Mouse (Mus musculus) brain, adult 2 months (tissue): ENCODE results near the gene Actr3.
A peak's percentile ranks its signal among the peaks of the same experiment; 100 is the strongest.

ENCODE experiments used
- DNase-seq: peaks from one replicate; pipeline ENCODE4 v3.0.0; 2011; ENCODE audit warnings: low read depth, low spot score

The Actr3 gene

DNA sequence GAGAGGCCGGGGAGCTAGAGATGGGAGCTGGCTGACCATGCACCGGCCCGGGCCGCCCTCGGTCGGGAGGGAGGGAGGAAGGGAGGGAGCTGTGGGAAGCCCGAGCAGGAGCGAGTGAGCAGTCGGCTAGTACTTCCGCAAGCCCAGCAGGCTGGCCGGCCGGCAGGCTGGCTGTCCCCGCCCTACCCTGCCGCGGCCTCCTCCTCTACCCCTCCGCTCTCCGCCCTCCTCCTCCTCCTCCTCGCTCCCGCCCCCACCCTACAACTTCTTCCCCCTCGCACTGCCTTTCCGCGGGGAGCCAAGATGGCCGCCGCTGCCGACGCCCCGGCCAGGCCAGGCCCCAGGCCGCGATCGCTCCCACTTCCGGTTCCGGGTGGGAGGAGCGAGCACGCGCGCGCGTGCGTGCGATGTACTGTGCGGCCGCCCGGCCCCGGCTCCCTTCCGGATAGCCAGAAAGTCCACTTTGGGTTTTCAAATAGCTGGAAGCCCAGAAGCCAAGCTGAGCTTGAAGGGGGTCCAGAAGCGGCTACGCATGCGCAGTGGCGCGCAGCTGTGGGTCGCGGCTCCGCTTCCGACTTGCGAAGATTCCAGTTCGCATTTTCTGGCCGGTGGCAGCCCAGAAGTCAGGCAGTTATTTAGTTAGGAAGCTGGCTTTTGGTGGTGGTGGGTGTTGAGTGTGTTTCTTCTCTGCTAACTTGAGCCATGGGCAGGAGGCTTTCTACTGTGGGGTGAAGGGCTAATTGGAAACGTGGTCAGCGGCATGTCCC is at the start of gene Actr3:
TSS of gene Actr3 (minus strand) at position 359 of the 767 bp plus-strand sequence.
- DNase-seq, result peak; percentile 100

DNA sequence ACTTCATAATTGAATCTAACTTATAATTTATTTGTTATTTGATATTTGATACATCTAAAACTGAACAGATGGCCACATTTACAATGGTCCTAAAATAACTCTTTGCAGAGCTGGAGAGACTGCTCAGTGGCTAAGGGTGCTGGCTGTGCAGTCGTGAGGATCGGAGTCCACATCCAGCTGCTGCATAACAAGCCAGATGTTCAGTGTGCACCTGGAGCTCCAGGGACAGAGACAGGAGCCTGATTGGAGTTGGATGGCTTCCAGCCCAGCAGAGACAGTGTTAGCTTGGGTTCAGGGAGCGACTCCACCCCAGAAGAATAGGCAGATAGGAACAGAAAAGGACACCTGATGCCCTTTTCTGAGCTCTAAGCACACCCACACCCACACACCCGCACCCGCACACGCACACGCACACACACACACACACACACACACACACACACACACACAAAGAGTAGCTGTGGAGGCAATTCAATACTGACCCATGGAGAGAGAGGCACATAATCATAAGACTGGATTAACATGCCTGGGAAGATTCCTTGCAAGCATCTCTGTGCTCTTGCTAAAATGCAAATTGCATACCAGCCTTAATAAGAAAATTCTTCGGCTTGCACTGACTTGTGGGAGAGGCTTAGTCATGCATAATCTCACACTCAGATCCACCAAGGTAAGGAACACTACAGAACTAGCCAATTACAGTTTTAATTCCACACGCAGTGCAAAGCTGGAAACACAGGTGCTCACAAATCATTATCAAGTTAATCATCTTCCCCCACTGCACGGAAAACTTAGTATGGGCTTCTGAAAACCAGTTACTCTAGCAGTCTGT is 47.1 kb upstream of the Actr3 start:
- peak; percentile 58 for DNase-seq

DNA sequence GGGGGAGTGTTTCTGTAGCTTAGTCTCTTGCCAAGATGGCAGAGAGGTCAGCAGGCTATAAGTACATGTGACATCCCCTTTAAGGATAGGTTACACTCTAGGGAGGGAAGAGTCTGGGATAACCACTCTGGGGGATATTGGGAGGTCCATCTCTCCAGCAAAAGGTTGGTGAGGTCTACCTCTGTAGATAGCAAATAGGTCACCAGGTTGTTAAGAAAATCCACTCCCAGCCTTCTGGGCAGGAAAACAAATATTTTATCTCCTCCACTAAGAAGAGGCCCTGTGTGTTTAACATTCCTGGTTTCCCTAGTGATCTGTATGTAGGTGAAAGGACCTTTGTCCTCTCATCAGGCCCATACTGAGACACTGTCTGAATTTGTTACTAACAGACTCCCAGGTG is 46.3 kb upstream of the Actr3 start:
- peak; percentile 11 for DNase-seq

DNA sequence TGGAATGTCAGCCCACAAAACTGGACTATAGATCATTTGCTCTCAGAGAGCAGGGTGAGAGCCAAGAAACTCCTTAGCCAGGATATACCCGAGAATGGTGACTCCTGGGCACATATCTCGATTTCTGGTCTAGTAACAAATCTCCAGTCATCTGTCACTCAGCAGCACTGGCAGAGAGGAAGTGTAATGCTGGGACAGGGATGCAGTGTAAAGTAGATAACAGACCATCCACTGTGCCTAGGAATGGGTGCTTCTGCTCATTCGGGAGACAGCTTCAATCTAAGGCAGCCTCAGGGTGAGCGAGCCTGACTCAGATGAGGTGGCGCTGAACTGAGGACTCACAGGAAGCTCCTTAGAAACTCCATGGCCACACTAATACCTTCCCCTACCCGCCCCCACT is 43.1 kb upstream of the Actr3 start:
- DNase-seq, result no peak

DNA sequence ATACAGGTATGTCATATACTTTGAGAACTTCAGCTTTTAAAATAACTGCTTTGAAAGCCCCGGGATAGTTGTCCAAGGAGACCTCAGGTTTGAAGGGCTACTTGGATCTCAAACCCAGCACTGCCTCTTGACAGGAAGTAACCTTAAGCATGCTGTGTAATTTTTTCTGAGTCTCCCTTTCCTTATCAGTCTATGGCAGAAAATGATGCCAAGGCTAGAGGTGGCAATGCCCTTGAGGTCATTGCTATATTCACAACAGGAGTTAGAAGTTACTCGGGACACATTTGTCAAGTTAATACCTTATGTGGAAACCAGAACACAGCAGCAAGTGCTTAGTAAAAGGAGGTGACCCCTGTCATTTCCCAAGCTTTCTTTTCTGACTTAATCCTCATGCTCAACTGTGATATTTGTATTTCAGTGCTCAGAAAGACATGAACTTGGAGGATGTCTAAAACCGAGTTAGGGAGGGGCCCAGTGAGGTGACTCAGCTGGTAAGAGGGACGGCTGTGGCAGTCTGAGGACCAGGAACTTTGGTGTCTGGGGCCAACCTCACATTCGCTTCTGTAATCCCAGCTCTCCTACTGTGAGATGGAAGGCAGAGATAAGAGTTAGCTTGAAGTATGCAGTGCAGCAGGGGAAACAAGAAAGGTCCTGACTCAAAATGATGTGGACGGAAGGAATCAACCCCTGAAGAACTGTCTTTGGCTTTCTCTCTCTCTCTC is 40.6 kb upstream of the Actr3 start:
- no peak for DNase-seq

DNA sequence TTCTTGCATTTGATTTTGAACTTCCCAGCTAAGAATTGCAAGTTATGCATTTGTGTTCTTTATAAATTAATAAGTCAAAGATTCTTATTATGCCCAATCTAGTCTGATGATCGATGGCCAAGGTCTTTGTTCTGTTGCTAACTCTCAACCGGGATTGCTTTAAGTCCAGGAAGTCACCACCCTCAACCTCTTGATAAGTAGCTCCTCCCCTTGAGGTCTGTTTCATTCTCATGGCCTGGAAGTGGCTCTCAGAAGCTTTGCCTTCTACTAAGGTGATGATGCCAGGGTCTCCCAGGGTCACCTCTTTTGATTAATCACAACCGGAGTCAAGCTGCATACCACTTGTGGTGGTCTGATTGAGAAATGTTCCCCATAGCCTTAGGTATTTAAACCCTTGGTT is 38.3 kb upstream of the Actr3 start:
- DNase-seq, result no peak

DNA sequence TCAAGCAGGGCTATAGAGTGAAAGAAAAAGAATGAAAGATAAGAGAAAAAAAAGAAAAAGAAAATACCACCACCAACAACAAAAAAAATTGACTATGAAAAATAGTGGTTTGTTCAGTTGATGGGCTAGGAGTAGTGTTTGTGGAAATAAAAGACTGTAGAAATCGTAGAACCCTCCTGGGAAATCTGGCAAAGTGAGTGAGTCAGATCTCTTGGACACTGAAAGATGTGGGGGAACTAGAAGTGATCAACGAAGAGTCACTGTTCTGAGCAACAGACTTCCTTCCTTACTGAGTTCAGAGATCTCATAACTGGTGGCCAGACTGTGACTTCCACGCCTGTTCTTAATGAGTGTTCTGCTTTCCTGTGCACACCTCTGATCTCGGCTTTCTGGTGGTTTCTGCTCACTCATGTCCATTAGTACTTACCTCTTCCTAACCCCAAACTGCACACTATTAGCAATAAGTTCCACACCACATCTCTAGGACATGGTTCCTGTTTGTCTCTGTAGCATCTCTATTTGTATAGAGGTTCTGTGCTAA is 37.7 kb upstream of the Actr3 start:
- DNase-seq, result no peak

DNA sequence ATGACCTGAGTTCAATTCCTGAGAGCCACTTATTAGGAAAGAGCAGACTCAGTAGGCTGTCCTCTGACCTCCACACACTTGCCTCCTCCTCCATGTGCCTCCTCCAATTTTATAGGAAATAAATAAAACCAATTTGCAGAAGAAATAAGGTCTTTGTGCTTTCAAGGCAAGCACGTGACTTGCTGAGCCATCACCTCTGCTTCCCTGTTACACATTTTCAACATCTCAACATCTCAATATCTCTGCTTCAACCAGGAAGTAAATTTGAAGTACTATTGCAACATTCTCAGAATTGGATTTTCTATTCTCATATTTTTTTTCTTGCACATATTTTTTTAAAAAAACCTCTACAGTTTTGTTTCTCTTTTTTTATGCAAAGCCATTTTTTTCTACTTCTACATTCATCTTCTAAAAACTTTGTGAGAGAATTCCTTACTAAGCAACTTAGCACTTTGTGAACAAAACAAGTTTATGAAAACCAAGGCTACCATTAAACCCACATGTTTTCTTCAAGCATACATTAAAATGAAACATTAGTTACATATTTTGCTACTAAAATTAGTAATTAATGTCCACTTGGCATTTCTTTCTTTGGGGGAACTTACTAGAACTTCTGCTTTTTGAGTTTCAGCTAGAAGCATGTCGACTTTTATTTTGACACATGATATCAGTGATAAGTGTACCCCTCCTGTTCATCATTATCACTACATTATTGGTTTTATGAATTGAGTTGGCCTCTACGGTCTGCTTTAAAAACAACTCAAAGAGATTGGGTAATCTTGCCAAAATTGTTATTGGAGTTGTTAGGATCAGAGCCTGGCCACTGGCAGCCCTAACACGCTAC is 35.5 kb upstream of the Actr3 start:
- no peak for DNase-seq

DNA sequence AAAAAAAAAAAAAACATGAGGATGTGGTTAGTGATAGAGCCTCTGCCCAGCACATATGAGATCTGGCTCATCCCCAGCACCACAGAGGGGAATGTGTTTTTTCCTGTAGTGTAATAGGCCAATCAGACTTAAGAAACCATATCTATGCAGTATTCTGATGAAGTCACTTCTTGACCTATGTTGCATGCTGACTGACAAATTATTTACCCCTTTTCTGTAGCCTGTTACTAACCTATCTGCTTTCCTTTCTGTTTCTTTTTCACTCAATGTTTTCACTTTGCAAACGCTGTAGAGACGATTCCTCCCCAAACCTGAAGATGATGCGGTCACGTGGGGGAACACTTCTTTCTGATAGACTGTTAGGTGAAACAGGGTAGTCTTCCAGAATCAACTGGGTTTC is 32.4 kb upstream of the Actr3 start:
- DNase-seq, result no peak

DNA sequence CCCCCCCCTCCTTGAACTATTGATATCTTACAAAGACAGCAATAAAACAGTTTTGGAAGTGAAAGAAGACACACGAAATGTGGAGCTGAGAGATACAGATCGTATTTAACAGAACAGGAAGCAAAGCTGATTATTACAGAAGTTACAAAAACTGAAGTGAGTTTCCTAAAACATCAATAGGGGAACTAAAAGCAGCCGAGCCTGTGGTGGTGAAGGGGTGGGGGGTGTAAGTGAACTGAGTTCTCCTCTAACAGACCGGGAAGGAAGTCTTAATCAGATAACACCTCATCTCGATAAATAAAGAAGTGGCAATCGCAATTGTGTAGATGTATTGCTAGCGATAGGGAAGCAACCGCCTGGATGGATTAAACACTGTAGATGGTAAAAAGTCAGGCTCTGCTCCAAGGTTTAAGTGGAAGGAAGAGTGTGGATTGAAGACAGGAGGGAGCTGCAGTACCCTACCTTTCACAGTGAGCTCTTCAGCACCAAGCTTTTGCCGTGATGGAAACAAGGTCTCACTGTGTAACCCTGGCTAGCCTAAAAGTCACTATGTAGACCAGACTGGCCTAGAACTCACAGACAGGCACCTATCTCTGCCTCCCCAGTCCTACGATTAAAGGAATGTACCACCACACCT is 31.2 kb upstream of the Actr3 start:
- DNase-seq, result no peak

DNA sequence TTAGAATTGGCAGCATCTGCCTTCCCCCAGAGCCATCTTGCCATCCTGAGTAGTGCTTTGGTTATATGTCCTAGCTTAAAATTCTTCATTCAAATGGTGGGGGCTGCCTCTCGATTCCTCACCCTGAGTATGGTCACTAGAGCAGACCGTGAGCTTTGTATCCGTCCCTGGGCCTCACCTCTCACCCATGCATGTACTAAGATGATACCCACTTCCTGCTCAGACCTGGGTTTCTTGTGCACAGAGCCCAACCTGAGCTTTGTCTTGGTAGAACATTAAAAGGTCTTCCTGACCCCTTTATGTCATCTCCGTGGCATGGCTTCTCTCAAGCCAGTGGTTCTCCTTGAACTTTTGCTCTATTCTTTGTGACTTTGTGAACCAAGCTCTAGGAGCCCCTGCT is 28.5 kb upstream of the Actr3 start:
- no peak for DNase-seq

DNA sequence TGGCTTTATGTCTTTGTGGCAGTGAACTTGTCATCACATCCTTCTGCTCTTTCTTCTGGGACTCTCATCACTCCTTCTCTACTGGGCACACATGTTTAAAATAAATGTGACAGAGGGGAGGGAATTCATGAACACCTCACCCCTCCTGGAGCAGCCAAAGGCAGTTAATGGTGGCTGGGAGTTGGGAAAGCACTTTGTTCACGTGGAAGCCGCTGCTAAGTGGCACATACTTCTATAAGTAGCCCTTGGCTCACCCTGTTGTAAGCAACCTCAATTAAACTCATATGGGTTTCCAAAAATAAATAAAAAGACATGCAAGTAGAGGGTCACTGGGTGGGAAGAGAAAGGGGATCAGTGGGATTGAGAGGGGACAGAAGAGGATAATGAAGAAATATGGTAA is 27.8 kb upstream of the Actr3 start:
- DNase-seq, result no peak

DNA sequence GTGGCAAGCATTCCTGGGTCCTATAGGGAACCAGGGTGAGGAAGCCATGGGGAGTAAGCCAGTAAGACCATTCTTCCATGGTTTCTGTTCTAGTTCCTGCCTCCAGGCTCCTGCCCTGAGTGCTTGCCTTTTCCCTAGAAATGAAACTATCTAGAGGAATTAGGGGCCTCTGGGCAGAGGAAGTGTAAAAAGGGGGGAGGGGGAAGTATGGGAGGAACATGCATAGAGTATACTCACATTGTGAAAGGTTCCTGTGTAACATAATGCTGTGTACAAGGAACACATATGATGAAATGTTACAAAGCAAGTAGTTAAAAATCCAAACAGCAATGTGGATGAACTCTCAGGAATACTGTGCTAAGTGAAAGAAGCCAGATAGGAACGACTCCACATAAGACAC is 27.4 kb upstream of the Actr3 start:
- no peak for DNase-seq

DNA sequence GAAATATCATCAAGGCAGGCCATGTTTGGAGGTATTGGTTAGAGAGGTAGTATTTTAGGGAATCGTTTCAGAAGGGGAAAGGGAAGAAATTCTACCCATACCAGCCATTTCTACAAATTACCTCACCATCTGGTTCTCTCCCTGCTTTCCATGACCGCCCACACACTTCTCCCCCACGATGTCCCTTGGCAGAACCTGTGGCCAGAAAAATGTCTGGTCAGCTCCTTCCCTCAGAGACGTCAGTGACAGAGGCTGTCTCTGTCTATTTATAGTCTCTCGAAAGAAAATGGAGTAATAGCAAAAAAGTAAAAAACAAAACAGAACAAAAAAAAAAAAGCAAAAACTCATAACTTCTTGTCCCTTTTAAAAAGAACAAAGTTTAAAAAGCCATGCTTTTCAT is 23.0 kb upstream of the Actr3 start:
- DNase-seq, result peak; percentile 87

DNA sequence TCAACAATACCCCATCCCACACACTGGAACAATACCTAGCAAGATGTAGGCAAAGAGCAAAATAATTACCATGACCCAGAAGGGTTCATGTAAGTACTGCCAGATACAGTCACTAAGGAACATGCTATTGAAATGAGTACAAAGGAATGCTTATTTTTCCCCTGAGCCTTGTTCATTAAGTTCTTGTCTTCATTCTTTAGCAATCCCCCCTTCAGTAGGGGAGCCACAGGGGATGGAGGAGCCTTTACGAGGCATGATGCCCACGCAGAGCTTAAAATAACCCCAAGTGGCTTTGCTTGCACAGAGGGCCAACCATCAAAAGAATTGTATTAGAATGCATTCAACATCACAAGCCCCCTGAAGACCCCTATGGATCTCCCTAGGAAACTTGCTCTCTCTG is 19.6 kb upstream of the Actr3 start:
- peak; percentile 21 for DNase-seq

DNA sequence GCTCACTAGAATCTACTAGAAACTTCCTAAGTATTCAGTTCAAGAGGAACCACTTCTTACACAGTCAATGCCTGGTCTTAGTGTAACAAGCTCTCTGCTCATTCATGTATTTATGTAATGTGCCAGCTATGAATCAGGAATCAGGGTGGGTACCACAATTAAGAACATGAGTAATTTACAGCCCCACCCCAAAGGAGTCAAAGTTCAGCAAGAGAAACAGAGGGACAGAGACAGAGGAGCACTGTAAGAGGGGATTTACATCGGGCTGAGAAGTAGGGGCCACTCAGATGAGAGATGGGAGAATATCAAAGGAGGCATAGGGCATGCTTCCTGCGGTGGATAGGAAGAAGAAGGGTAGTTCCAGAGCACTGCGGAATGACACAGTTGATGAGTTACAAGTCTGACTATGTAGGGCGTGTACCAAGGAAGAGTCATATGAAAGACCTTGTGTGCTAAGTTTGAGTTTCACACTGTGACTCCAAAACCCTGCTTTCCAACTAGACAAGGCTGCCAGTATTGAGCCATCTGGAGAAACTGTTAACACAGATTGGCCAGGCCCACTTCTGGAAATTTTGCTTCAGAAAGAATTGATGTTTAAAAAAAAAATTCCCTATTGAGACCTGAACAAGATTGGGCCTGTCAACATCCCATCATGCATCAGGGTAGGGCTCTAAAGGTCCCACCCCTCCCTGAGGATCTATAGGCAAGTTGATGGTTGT is 14.9 kb upstream of the Actr3 start:
- peak; percentile 24 for DNase-seq

DNA sequence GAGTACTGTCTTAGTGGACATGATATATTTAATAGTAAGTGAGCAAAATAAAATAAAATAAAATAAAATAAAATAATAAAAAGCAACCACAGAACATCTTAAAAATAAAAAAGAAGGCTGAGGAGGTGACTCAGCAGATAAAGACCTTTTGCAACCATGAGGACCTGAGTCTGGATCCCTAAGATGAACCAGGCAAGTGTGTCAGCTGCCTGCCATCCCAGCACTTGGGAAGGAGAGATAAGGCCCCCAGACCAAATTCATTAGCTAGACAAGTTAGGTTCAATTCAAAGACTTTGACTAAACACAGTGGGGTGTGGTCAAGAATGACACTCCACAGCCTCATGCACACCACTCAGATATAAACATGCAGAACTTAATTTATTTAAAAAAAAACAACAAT is 12.4 kb upstream of the Actr3 start:
- no peak for DNase-seq

DNA sequence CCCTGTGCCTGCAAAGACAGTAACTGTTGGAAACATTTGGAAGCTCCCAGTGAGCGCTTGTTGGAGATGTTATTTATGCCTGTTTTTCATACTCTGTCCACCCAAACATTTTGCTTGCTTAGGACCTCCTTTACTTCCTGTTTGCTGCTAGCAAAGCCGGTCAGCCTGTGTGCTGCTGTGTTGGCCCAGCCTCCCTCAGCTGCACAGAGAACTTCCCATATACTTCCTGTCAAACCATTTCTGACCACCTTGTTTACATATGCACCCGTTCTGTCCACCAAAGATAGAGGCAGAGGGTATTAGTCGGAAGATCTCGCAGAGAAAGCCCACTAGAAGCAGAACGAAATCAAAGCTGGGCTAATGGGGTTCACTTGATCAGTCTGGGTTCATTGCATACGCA is 6.2 kb upstream of the Actr3 start:
- no peak for DNase-seq

DNA sequence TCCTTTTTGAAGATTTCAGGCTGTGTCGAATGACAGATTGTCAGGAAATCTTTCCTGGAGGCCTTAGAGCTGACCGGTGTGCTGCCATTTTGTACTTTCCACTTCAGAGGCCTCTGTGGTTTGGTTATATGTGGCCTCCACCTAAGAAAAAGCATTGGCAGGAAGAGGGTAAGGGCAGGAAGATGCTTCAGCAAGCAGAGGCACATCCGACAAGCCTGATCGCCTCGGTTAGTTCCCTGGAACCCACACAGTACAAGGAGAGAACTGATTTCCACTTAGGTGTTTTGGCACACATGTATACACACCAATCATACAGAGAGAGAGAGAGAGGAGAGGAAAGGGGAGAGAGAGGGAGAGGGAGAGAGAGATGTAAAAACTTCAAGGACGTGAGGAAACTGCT is 5.7 kb upstream of the Actr3 start:
- no peak for DNase-seq

DNA sequence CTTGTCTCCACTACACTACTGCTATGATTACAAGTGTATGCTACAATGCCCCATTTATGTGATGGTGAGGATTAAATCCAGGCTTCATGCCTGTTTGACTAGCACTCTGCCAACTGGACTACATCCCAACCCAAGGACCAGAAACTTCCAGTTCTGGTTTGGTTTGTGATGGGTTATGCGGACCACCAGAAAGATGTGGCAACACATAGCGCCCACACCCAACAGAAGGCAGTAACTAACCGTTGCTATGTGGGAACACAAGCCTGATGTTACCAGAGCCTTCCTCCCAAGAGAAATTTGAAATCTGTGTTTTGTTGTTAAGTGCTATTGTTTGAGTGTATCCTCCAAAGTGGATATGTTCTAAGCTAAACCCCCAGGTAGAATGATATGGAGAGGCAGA is 4.0 kb upstream of the Actr3 start:
- peak; percentile 31 for DNase-seq
